Comparison of ENCODE assay signal across 8 mouse cellular contexts in genomic region chr15:103146627-103147421, GRCm38 (mm10). TPM values are rescaled to one million over a fixed set of nuclear protein-coding genes. Genes with fewer than 3 reads are reported as not detected.
DNase-seq lines count a peak whose midpoint lies in the region; ATAC-seq and TF ChIP-seq lines count a peak whose summit lies in the region.

No protein-coding gene starts in this region.

- peak overlapping the region; percentile 75 for H3K4me3 ChIP-seq in gastrocnemius, adult 2 months
- H3K4me3 ChIP-seq in embryonic facial prominence, embryonic 14.5 days (ENCODE audit: low read depth, low read length) = peak overlapping the region; percentile 50
- H3K4me3 ChIP-seq in intestine, embryonic 14.5 days (ENCODE audit: low read depth, low read length) = peak overlapping the region; percentile 32
- peak overlapping the region; percentile 40 for H3K4me3 ChIP-seq in limb, embryonic 11.5 days (ENCODE audit: low read depth, low read length)
- H3K4me3 ChIP-seq in neural tube, embryonic 13.5 days = peak overlapping the region; percentile 38

- peak; percentile 69 for DNase-seq in gastrocnemius, adult 2 months
- DNase-seq in gastrocnemius, adult 18-20 months (ENCODE audit: low spot score) = no peak
- peak; percentile 56 for DNase-seq in ZHBTc4 (ENCODE audit: low read depth, low spot score)
- peak; percentile 46 for DNase-seq in embryonic facial prominence, embryonic 14.5 days (ENCODE audit: low spot score)
- no peak for DNase-seq in intestine, embryonic 14.5 days (ENCODE audit: low spot score)
- DNase-seq in limb, embryonic 11.5 days (ENCODE audit: low spot score) = peak; percentile 63
- no peak for DNase-seq in spleen, postnatal 10 days (ENCODE audit: low spot score in 2 of 2)

- WGBS in embryonic facial prominence, embryonic 14.5 days = under 1% methylated on average over 25 of the region's 57 CpGs
- WGBS in intestine, embryonic 14.5 days = 1% methylated on average over 57 of the region's 57 CpGs
- 1% methylated on average over 50 of the region's 57 CpGs for WGBS in limb, embryonic 11.5 days
- WGBS in neural tube, embryonic 13.5 days = under 1% methylated on average over 57 of the region's 57 CpGs

- peaks cover 8% of the 10 kb centered on the region; the same call in 1 of the 2 replicates for H3K4me1 ChIP-seq in embryonic facial prominence, embryonic 14.5 days (ENCODE audit: control insufficient read depth, insufficient read depth, low read length)
- H3K4me1 ChIP-seq in intestine, embryonic 14.5 days (replicated peaks; ENCODE audit: control insufficient read depth, insufficient read depth, low read length) = no peaks in the 10 kb centered on the region; the same call in 1 of the 2 replicates
- peaks cover 8% of the 10 kb centered on the region; the same call in 1 of the 2 replicates for H3K4me1 ChIP-seq in limb, embryonic 11.5 days (ENCODE audit: control insufficient read depth, insufficient read depth, low read length)
- H3K4me1 ChIP-seq in neural tube, embryonic 13.5 days (replicated peaks) = peaks cover 31% of the 10 kb centered on the region

- H3K27ac ChIP-seq in gastrocnemius, adult 2 months = no peak overlapping the region
- H3K27ac ChIP-seq in embryonic facial prominence, embryonic 14.5 days (replicated peaks; ENCODE audit: low read depth, low read length) = no peak overlapping the region
- H3K27ac ChIP-seq in intestine, embryonic 14.5 days (ENCODE audit: low read depth) = no peak overlapping the region
- no peak overlapping the region for H3K27ac ChIP-seq in limb, embryonic 11.5 days (replicated peaks; ENCODE audit: low read depth, low read length)
- peak overlapping the region; percentile 89 for H3K27ac ChIP-seq in neural tube, embryonic 13.5 days (replicated peaks)

- intact Hi-C loops in gastrocnemius, adult 2 months (cut with DNase I) = no loop called here

- TF ChIP-seq CTCF in gastrocnemius, adult 2 months (IDR thresholded peaks at IDR 0.05) = no peak

- H3K27me3 ChIP-seq in embryonic facial prominence, embryonic 14.5 days (replicated peaks; ENCODE audit: control insufficient read depth, insufficient read depth, low read length) = peaks cover 65% of the 10 kb centered on the region
- peaks cover 57% of the 10 kb centered on the region for H3K27me3 ChIP-seq in intestine, embryonic 14.5 days (replicated peaks; ENCODE audit: control insufficient read depth, insufficient read depth, low read length)
- peaks cover 44% of the 10 kb centered on the region for H3K27me3 ChIP-seq in limb, embryonic 11.5 days (ENCODE audit: control insufficient read depth, insufficient read depth, low read length)
- peaks cover 32% of the 10 kb centered on the region for H3K27me3 ChIP-seq in neural tube, embryonic 13.5 days

- H3K4me2 ChIP-seq in embryonic facial prominence, embryonic 14.5 days (ENCODE audit: low read depth, low read length) = peak overlapping the region; percentile 91
- H3K4me2 ChIP-seq in intestine, embryonic 14.5 days (ENCODE audit: low read length) = peak overlapping the region; percentile 63
- H3K4me2 ChIP-seq in limb, embryonic 11.5 days (ENCODE audit: low read depth, severe bottlenecking) = peak overlapping the region; percentile 89
- peak overlapping the region; percentile 69 for H3K4me2 ChIP-seq in neural tube, embryonic 13.5 days

- H3K9ac ChIP-seq in embryonic facial prominence, embryonic 14.5 days (ENCODE audit: low read depth, low read length) = peak overlapping the region; percentile 55
- H3K9ac ChIP-seq in intestine, embryonic 14.5 days (ENCODE audit: low read length) = peak overlapping the region; percentile 32
- H3K9ac ChIP-seq in limb, embryonic 11.5 days (ENCODE audit: low read length) = peak overlapping the region; percentile 62
- H3K9ac ChIP-seq in neural tube, embryonic 13.5 days = peak overlapping the region; percentile 68

- ATAC-seq in embryonic facial prominence, embryonic 14.5 days (ENCODE audit: low read depth) = peak; percentile 30; the same call in 1 of the 2 replicates
- ATAC-seq in intestine, embryonic 14.5 days (replicated peaks; ENCODE audit: low FRiP score, low TSS enrichment, low read depth) = 0 out of 2 replicates have a peak, but pooled peaks have one; percentile 12
- ATAC-seq in limb, embryonic 11.5 days (ENCODE audit: insufficient number of reproducible peaks, low FRiP score, low TSS enrichment, low read depth) = no peak; the same call in 1 of the 2 replicates
- peak; percentile 84 for ATAC-seq in neural tube, embryonic 13.5 days (ENCODE audit: low read depth)

- no peaks in the 10 kb centered on the region for H3K36me3 ChIP-seq in embryonic facial prominence, embryonic 14.5 days (ENCODE audit: control insufficient read depth, insufficient read depth, low read length)
- H3K36me3 ChIP-seq in intestine, embryonic 14.5 days (ENCODE audit: control insufficient read depth, insufficient read depth, low read length) = no peaks in the 10 kb centered on the region
- no peaks in the 10 kb centered on the region for H3K36me3 ChIP-seq in limb, embryonic 11.5 days (ENCODE audit: control insufficient read depth, insufficient read depth, low read length)
- no peaks in the 10 kb centered on the region for H3K36me3 ChIP-seq in neural tube, embryonic 13.5 days

- H3K9me3 ChIP-seq in embryonic facial prominence, embryonic 14.5 days (ENCODE audit: control insufficient read depth, low read length) = no peaks in the 10 kb centered on the region
- H3K9me3 ChIP-seq in intestine, embryonic 14.5 days (ENCODE audit: control insufficient read depth, low read length) = no peaks in the 10 kb centered on the region
- no peaks in the 10 kb centered on the region for H3K9me3 ChIP-seq in limb, embryonic 11.5 days (ENCODE audit: control insufficient read depth, low read length)
- H3K9me3 ChIP-seq in neural tube, embryonic 13.5 days = no peaks in the 10 kb centered on the region

RNA-seq across cellular contexts. Expression of gene Smug1, which starts 20.1 kb away (rescaled TPM):
- total RNA-seq in gastrocnemius, adult 2 months (2021) = 10 to 100 TPM; 10.8 to 12.7 TPM
- 10 to 100 TPM in 1 of 2 experiments, 1 to 10 TPM in 1; 9.4 to 11.3 TPM for total RNA-seq in gastrocnemius, adult 18-20 months (2021)
- 14.9 and 18.4 TPM in 2 replicates for polyA plus RNA-seq in embryonic facial prominence, embryonic 14.5 days (2014; fragmentation: Nextera tagmentation; extraction: Ambion mirVana)
- polyA plus RNA-seq in intestine, embryonic 14.5 days (2014; fragmentation: Nextera tagmentation; extraction: Ambion mirVana) = 21.8 and 23.5 TPM in 2 replicates
- polyA plus RNA-seq in limb, embryonic 11.5 days (2014; fragmentation: Nextera tagmentation; extraction: Ambion mirVana) = 14.4 and 14.7 TPM in 2 replicates
- polyA plus RNA-seq in neural tube, embryonic 13.5 days (2015; fragmentation: Nextera tagmentation; extraction: Ambion mirVana) = 36.1 and 41.0 TPM in 2 replicates

Comparison
In these comparisons a context has a peak if more than half of its experiments do, and no peak if none do; other contexts are left out.
1. DNase-seq: peak in gastrocnemius, adult 2 months (single experiment), ZHBTc4 (single experiment), embryonic facial prominence, embryonic 14.5 days (single experiment) and limb, embryonic 11.5 days (single experiment); none in gastrocnemius, adult 18-20 months (single experiment), intestine, embryonic 14.5 days (single experiment) and spleen, postnatal 10 days (0 of 2).
2. Peak in every context shown above with its lines, with median percentiles within 50 percentile points of each other: H3K4me3 ChIP-seq, H3K4me2 ChIP-seq and H3K9ac ChIP-seq.